Mouse (Mus musculus) gastrocnemius, postnatal 4 days (tissue): ENCODE data around the gene Prkci. TPM values are rescaled to one million over a fixed set of nuclear protein-coding genes. Genes with fewer than 3 reads are reported as not detected.

Experiments
- DNase-seq, 2 experiments: peaks; one replicate each; pipeline ENCODE4 v3.0.0; 2021 to 2022; ENCODE audit warnings: low spot score in 2 of 2, mixed read lengths in 2 of 2
- total RNA-seq, 2 experiments: library from RNA; stranded (reverse); gene quantifications; 2 replicates each; pipeline ENCODE4 v1.2.3; 2021

The Prkci gene
- total RNA-seq, 2 experiments from 2014 or later: 31.9 to 34.7 TPM

GRCm38 (mm10) chr3:30993066-30993573 lies 2.4 kb upstream of the Prkci start:
- DNase-seq: no peak

- DNase-seq: no peak
These were observed 688 bp upstream of the Prkci start for GRCm38 (mm10) chr3:30994859-30995258.

- DNase-seq: no peak
These were observed 546 bp downstream of the Prkci start for GRCm38 (mm10) chr3:30995899-30996687.

- DNase-seq: no peak
These were observed 1.1 kb downstream of the Prkci start for GRCm38 (mm10) chr3:30996688-30997014.

- peak in 1 of 2 experiments; percentile 30 for DNase-seq
These were observed 4.0 kb downstream of the Prkci start for GRCm38 (mm10) chr3:30999401-31000017.

GRCm38 (mm10) chr3:31000018-31000407 lies 4.5 kb downstream of the Prkci start:
- DNase-seq: no peak

GRCm38 (mm10) chr3:31001048-31001676 lies 5.6 kb downstream of the Prkci start:
- no peak for DNase-seq

- DNase-seq: no peak
These were observed 9.0 kb downstream of the Prkci start for GRCm38 (mm10) chr3:31004320-31005209.

- no peak for DNase-seq
These were observed 18.8 kb downstream of the Prkci start for GRCm38 (mm10) chr3:31014374-31014773.

GRCm38 (mm10) chr3:31015682-31016443 lies 20.3 kb downstream of the Prkci start:
- no peak for DNase-seq

- DNase-seq: no peak
These were observed 21.1 kb downstream of the Prkci start for GRCm38 (mm10) chr3:31016594-31017196.

GRCm38 (mm10) chr3:31017652-31018051 lies 22.1 kb downstream of the Prkci start:
- no peak for DNase-seq

GRCm38 (mm10) chr3:31019287-31019686 lies 23.7 kb downstream of the Prkci start:
- no peak for DNase-seq

- no peak for DNase-seq
These were observed 24.4 kb downstream of the Prkci start for GRCm38 (mm10) chr3:31019793-31020447.

GRCm38 (mm10) chr3:31020656-31021055 lies 25.1 kb downstream of the Prkci start:
- DNase-seq: no peak

GRCm38 (mm10) chr3:31022895-31023436 lies 27.4 kb downstream of the Prkci start:
- DNase-seq: peak in 1 of 2 experiments; percentile 39

GRCm38 (mm10) chr3:31027718-31028117 lies 32.2 kb downstream of the Prkci start:
- no peak for DNase-seq

GRCm38 (mm10) chr3:31031621-31032020 lies 36.1 kb downstream of the Prkci start:
- no peak for DNase-seq

GRCm38 (mm10) chr3:31033644-31034043 lies 38.1 kb downstream of the Prkci start:
- no peak for DNase-seq
